Mouse (Mus musculus) MEL (cell line): ENCODE measurements around the gene Mrpl53. TPM values are rescaled to one million over a fixed set of nuclear protein-coding genes. Genes with fewer than 3 reads are reported as not detected.

ENCODE experiments used
- DNase-seq: peaks from one replicate; pipeline ENCODE4 v3.0.0; 2011; ENCODE audit warnings: low read depth, low spot score
- H3K27ac ChIP-seq: 2 replicates; pipeline ENCODE4 v1.5.1; 2012; ENCODE audit warnings: low read depth, mild to moderate bottlenecking, control low read depth, low read length, moderate library complexity; ENCODE audit not compliant: control insufficient read depth
- H3K27me3 ChIP-seq, 2 experiments: fragments of 150-350 bp in 1 of 2; sonication (generic) in 1 of 2; 2 replicates each; pipeline ENCODE4 v1.6.1; 2012; ENCODE audit warnings: low read length in 2 of 2, mild to moderate bottlenecking in 2 of 2, improper control_type of control experiment in 1 of 2, moderate library complexity in 1 of 2; ENCODE audit not compliant: insufficient read depth in 2 of 2, control insufficient read depth in 1 of 2
- H3K36me3 ChIP-seq, 2 experiments: 2 replicates each; pipeline ENCODE4 v1.6.1; 2012 to 2014; ENCODE audit warnings: low read length in 2 of 2, improper control_type of control experiment in 1 of 2, inconsistent platforms in 1 of 2, mild to moderate bottlenecking in 1 of 2; ENCODE audit not compliant: insufficient read depth in 2 of 2, control insufficient read depth in 1 of 2
- H3K4me1 ChIP-seq, 2 experiments: fragments of 150-350 bp in 1 of 2; sonication (generic) in 1 of 2; 2 replicates each; pipeline ENCODE4 v1.6.1; 2012; ENCODE audit warnings: low read length in 2 of 2, improper control_type of control experiment in 1 of 2, mild to moderate bottlenecking in 1 of 2; ENCODE audit not compliant: insufficient read depth in 2 of 2, control insufficient read depth in 1 of 2
- H3K4me3 ChIP-seq, 2 experiments: fragments of 150-350 bp in 1 of 2; sonication (generic) in 1 of 2; 2 replicates each; pipeline ENCODE4 v1.5.1; 2012; ENCODE audit warnings: low read depth in 2 of 2, low read length in 2 of 2, mild to moderate bottlenecking in 2 of 2, moderate library complexity in 2 of 2, control low read depth in 1 of 2, improper control_type of control experiment in 1 of 2; ENCODE audit not compliant: control insufficient read depth in 1 of 2, insufficient read depth in 1 of 2
- H3K79me2 ChIP-seq: 2 replicates; pipeline ENCODE4 v1.6.1; 2012; ENCODE audit warnings: mild to moderate bottlenecking, low read length, moderate library complexity; ENCODE audit not compliant: control insufficient read depth, poor library complexity, insufficient read depth
- H3K9ac ChIP-seq: 2 replicates; pipeline ENCODE4 v1.6.1; 2012; ENCODE audit warnings: low read depth, mild to moderate bottlenecking, control low read depth, low read length, moderate library complexity; ENCODE audit not compliant: control insufficient read depth, poor library complexity, severe bottlenecking
- H3K9me3 ChIP-seq: fragments of 150-350 bp; sonication (generic); replicated peaks from 2 replicates; pipeline ENCODE4 v1.6.1; 2012; ENCODE audit warnings: mild to moderate bottlenecking, low read length, improper control_type of control experiment, moderate library complexity; ENCODE audit not compliant: insufficient read depth
- BHLHE40 ChIP-seq: IDR thresholded peaks from 2 replicates; pipeline ENCODE4 v1.6.1; 2012; ENCODE audit warnings: low read depth, mild to moderate bottlenecking, inconsistent platforms, low read length, improper control_type of control experiment, borderline replicate concordance
- CHD1 ChIP-seq: IDR thresholded peaks from 2 replicates; pipeline ENCODE4 v1.6.1; 2012; ENCODE audit warnings: low read depth, mild to moderate bottlenecking, inconsistent platforms, low read length, improper control_type of control experiment
- CTCF ChIP-seq, 3 experiments: IDR thresholded peaks in 2 of 3; conservative IDR thresholded peaks in 1 of 3; 2 replicates each; pipeline ENCODE4 v1.5.1; 2011 to 2012; ENCODE audit warnings: low read length in 3 of 3, low read depth in 2 of 3, mild to moderate bottlenecking in 2 of 3, improper control_type of control experiment in 1 of 3, inconsistent platforms in 1 of 3, mixed read lengths in 1 of 3, moderate library complexity in 1 of 3; ENCODE audit not compliant: control insufficient read depth in 1 of 3, insufficient read depth in 1 of 3, poor library complexity in 1 of 3, severe bottlenecking in 1 of 3
- E2F4 ChIP-seq: IDR thresholded peaks from 2 replicates; pipeline ENCODE4 v1.6.1; 2011; ENCODE audit warnings: low read depth, low read length, improper control_type of control experiment, borderline replicate concordance
- ELF1 ChIP-seq: IDR thresholded peaks from 2 replicates; pipeline ENCODE4 v1.6.1; 2014; ENCODE audit warnings: low read depth, mild to moderate bottlenecking, inconsistent platforms, low read length, improper control_type of control experiment, moderate library complexity
- EP300 ChIP-seq, 2 experiments: IDR thresholded peaks; 2 replicates each; pipeline ENCODE4 v1.6.1; 2011; ENCODE audit warnings: improper control_type of control experiment in 2 of 2, low read length in 2 of 2, low read depth in 1 of 2, mild to moderate bottlenecking in 1 of 2
- GABPA ChIP-seq: IDR thresholded peaks from 2 replicates; pipeline ENCODE4 v1.6.1; 2012; ENCODE audit warnings: low read depth, mild to moderate bottlenecking, inconsistent platforms, low read length, improper control_type of control experiment, moderate library complexity
- GATA1 ChIP-seq: IDR thresholded peaks from 2 replicates; pipeline ENCODE4 v1.6.1; 2011; ENCODE audit warnings: low read depth, low read length, improper control_type of control experiment
- MAX ChIP-seq: IDR thresholded peaks from 2 replicates; pipeline ENCODE4 v1.6.1; 2011; ENCODE audit warnings: low read length, improper control_type of control experiment
- MYB ChIP-seq: IDR thresholded peaks from 2 replicates; pipeline ENCODE4 v1.6.1; 2011; ENCODE audit warnings: mild to moderate bottlenecking, low read depth, low read length, improper control_type of control experiment
- MYC ChIP-seq: IDR thresholded peaks from 2 replicates; pipeline ENCODE4 v1.6.1; 2011; ENCODE audit warnings: low read depth, mild to moderate bottlenecking, low read length, improper control_type of control experiment, moderate library complexity
- NRF1 ChIP-seq: IDR thresholded peaks from 2 replicates; pipeline ENCODE4 v1.6.1; 2014; ENCODE audit warnings: low read depth, mild to moderate bottlenecking, inconsistent platforms, low read length, improper control_type of control experiment, moderate library complexity; ENCODE audit not compliant: poor library complexity, insufficient read depth, severe bottlenecking
- POLR2AphosphoS5 ChIP-seq: IDR thresholded peaks from 2 replicates; pipeline ENCODE4 v1.6.1; 2012; ENCODE audit warnings: low read depth, borderline replicate concordance, mild to moderate bottlenecking, inconsistent platforms, low read length, moderate library complexity, mixed read lengths
- RAD21 ChIP-seq: IDR thresholded peaks from 2 replicates; pipeline ENCODE4 v1.6.1; 2011; ENCODE audit warnings: mild to moderate bottlenecking, low read depth, low read length, improper control_type of control experiment
- SIN3A ChIP-seq: IDR thresholded peaks from 2 replicates; pipeline ENCODE4 v1.6.1; 2012; ENCODE audit warnings: low read length, improper control_type of control experiment, inconsistent platforms
- TAL1 ChIP-seq: IDR thresholded peaks from 2 replicates; pipeline ENCODE4 v1.6.1; 2012; ENCODE audit warnings: mild to moderate bottlenecking, inconsistent platforms, low read length, moderate library complexity, mixed read lengths
- TBP ChIP-seq: IDR thresholded peaks from 2 replicates; pipeline ENCODE4 v1.8.0; 2011; ENCODE audit warnings: low read depth, low read length, improper control_type of control experiment
- ZNF384 ChIP-seq: IDR thresholded peaks from 2 replicates; pipeline ENCODE4 v1.6.1; 2012; ENCODE audit warnings: low read depth, mild to moderate bottlenecking, inconsistent platforms, low read length, improper control_type of control experiment
- polyA plus RNA-seq, 2 experiments: library from polyadenylated mRNA; stranded (reverse) in 1 of 2; unstranded in 1 of 2; fragments of >175 nt in 1 of 2; fragments of >200 nt in 1 of 2; gene quantifications; 2 replicates each; pipeline versions ENCODE4 v1.2.1 to v1.2.4; 2012; ENCODE audit warnings: low replicate concordance in 2 of 2, low read depth in 1 of 2; ENCODE audit not compliant: insufficient read length in 2 of 2, insufficient read depth in 1 of 2, missing spikeins in 1 of 2
- total RNA-seq: library from RNA; depleted of rRNA; stranded (reverse); fragments of 300-350 nt; gene quantifications from 2 replicates; pipeline ENCODE4 v1.2.3, GENCODE M21; 2012

Mrpl53 gene
- total and polyA plus RNA-seq, 3 experiments, result 63.8 to 91.3 TPM; not detected in 1

GRCm38 (mm10) chr6:83145209-83145608 lies 36.4 kb downstream of the Mrpl53 start:
- no peak for DNase-seq
- H3K4me3 ChIP-seq, result no peak overlapping the region
- TF ChIP-seq EP300 (IDR thresholded peaks at IDR 0.05; ENCODE audit: low read depth in 1 of 2, low read length in 2 of 2), result no peak
- TF ChIP-seq MYC, result no peak
- no peak for TF ChIP-seq ELF1
- no peak for TF ChIP-seq TAL1
- no peak for TF ChIP-seq MYB
- no peak for TF ChIP-seq TBP
- TF ChIP-seq MAX, result no peak
- TF ChIP-seq GABPA, result no peak
- no peak for TF ChIP-seq NRF1
- TF ChIP-seq E2F4, result no peak
- TF ChIP-seq ZNF384, result no peak
- TF ChIP-seq CHD1, result no peak
- H3K79me2 ChIP-seq, result no peaks in the 10 kb centered on the region
- no peaks in the 10 kb centered on the region for H3K4me1 ChIP-seq
- H3K27ac ChIP-seq, result no peak overlapping the region
- H3K9me3 ChIP-seq, result no peaks in the 10 kb centered on the region
- H3K9ac ChIP-seq, result no peak overlapping the region
- no peaks in the 10 kb centered on the region for H3K36me3 ChIP-seq
- no peaks in the 10 kb centered on the region for H3K27me3 ChIP-seq

GRCm38 (mm10) chr6:83145805-83146204 lies 37.0 kb downstream of the Mrpl53 start:
- Histone ChIP-seq H3K79me2 (no peaks in the 10 kb centered on the region), H3K9me3 (no peaks in the 10 kb centered on the region), H3K27ac (no peak overlapping the region), H3K4me3 (no peak overlapping the region), H3K36me3 (no peaks in the 10 kb centered on the region), H3K4me1 (no peaks in the 10 kb centered on the region), H3K27me3 (no peaks in the 10 kb centered on the region), H3K9ac (no peak overlapping the region)
- DNase-seq, result no peak
- TF ChIP-seq MAX (no peak), GABPA (no peak), CTCF (IDR thresholded peaks at IDR 0.05 in 2 of 3, conservative IDR thresholded peaks at IDR 0.05 in 1 of 3; ENCODE audit: control insufficient read depth in 1 of 3, insufficient read depth in 1 of 3, low read depth in 2 of 3, low read length in 3 of 3, poor library complexity in 1 of 3, severe bottlenecking in 1 of 3) (no peak), POLR2AphosphoS5 (no peak), EP300 (IDR thresholded peaks at IDR 0.05; ENCODE audit: low read depth in 1 of 2, low read length in 2 of 2) (no peak), ELF1 (no peak), RAD21 (no peak), GATA1 (no peak), BHLHE40 (no peak), SIN3A (no peak)
